Mouse (Mus musculus) 3T3-L1 (cell line): ENCODE data around the gene Plcb4.
A peak's percentile ranks its signal among the peaks of the same experiment; 100 is the strongest.
"Not testable (repeated sequence)": the region's sequence is repeated elsewhere in the genome, so short reads cannot be mapped to it uniquely, and the experiment has no call there.

ENCODE experiments used
- DNase-seq: peaks from one replicate; pipeline ENCODE4 v3.0.0-alpha.2; 2015; ENCODE audit warnings: low read depth, low spot score

Gene Plcb4

GRCm38 (mm10) chr2:135716180-135716579, 57.4 kb downstream of the Plcb4 start:
- DNase-seq, result no peak

- no peak for DNase-seq
Observed at GRCm38 (mm10) chr2:135717232-135718134, 58.7 kb downstream of the Plcb4 start.

- DNase-seq, result no peak
Observed at GRCm38 (mm10) chr2:135722109-135722508, 63.3 kb downstream of the Plcb4 start.

GRCm38 (mm10) chr2:135723387-135723786, 64.6 kb downstream of the Plcb4 start:
- no peak for DNase-seq

- no peak for DNase-seq
Observed at GRCm38 (mm10) chr2:135724489-135724888, 65.7 kb downstream of the Plcb4 start.

- no peak for DNase-seq
Observed at GRCm38 (mm10) chr2:135725362-135725761, 66.6 kb downstream of the Plcb4 start.

GRCm38 (mm10) chr2:135727088-135727487, 68.3 kb downstream of the Plcb4 start:
- DNase-seq, result no peak

- DNase-seq, result no peak
Observed at GRCm38 (mm10) chr2:135727925-135728324, 69.1 kb downstream of the Plcb4 start.

- DNase-seq, result no peak
Observed at GRCm38 (mm10) chr2:135731591-135731990, 72.8 kb downstream of the Plcb4 start.

- DNase-seq, result no peak
Observed at GRCm38 (mm10) chr2:135732651-135733050, 73.8 kb downstream of the Plcb4 start.

- no peak for DNase-seq
Observed at GRCm38 (mm10) chr2:135733926-135734510, 75.2 kb downstream of the Plcb4 start.

- DNase-seq, result peak; percentile 83
Observed at GRCm38 (mm10) chr2:135737506-135737905, 78.7 kb downstream of the Plcb4 start.

- not testable (repeated sequence) for DNase-seq
Observed at GRCm38 (mm10) chr2:135738022-135738780, 79.4 kb downstream of the Plcb4 start.

GRCm38 (mm10) chr2:135738950-135739349, 80.1 kb downstream of the Plcb4 start:
- no peak for DNase-seq

GRCm38 (mm10) chr2:135742954-135743700, 84.3 kb downstream of the Plcb4 start:
- DNase-seq, result peak; percentile 11

GRCm38 (mm10) chr2:135744711-135745110, 85.9 kb downstream of the Plcb4 start:
- DNase-seq, result no peak

GRCm38 (mm10) chr2:135745126-135745525, 86.3 kb downstream of the Plcb4 start:
- peak; percentile 33 for DNase-seq

GRCm38 (mm10) chr2:135748441-135748840, 89.6 kb downstream of the Plcb4 start:
- no peak for DNase-seq

- no peak for DNase-seq
Observed at GRCm38 (mm10) chr2:135749606-135750005, 90.8 kb downstream of the Plcb4 start.

- DNase-seq, result no peak
Observed at GRCm38 (mm10) chr2:135750748-135751147, 91.9 kb downstream of the Plcb4 start.

- no peak for DNase-seq
Observed at GRCm38 (mm10) chr2:135755792-135756191, 97.0 kb downstream of the Plcb4 start.
